Mouse (Mus musculus): ENCODE measurements at regions not wholly inside any gene's neighbourhood (a gene's known extent, or its start where the extent isn't known, plus 50 kb on each side); places are given as distances from the start of the nearest gene placed in this dataset.

- TF ChIP-seq POLR2A (IDR thresholded peaks at IDR 0.05; ENCODE audit: borderline replicate concordance, low read depth, low read length): no peak
- TF ChIP-seq CTCF (IDR thresholded peaks at IDR 0.05; ENCODE audit: low read depth, low read length): no peak
- Histone ChIP-seq H3K4me1 (ENCODE audit: control insufficient read depth, insufficient read depth, low read length) (no peaks in the 10 kb centered on the region), H3K27ac (ENCODE audit: insufficient read depth, low read depth, low read length) (no peak overlapping the region), H3K4me3 (ENCODE audit: insufficient read depth, low read length) (no peak overlapping the region)
These were observed 110.3 kb upstream of the Tmtc1 start for GRCm38 (mm10) chr6:148554463-148554862.

- no peak overlapping the region for H3K4me3 ChIP-seq (ENCODE audit: insufficient read depth, low read length)
- H3K4me1 ChIP-seq (ENCODE audit: control insufficient read depth, insufficient read depth, low read length): no peaks in the 10 kb centered on the region
- no peak overlapping the region for H3K27ac ChIP-seq (ENCODE audit: insufficient read depth, low read depth, low read length)
- TF ChIP-seq CTCF (IDR thresholded peaks at IDR 0.05; ENCODE audit: low read depth, low read length) (no peak), POLR2A (IDR thresholded peaks at IDR 0.05; ENCODE audit: borderline replicate concordance, low read depth, low read length) (no peak)
These were observed 109.4 kb upstream of the Tmtc1 start for GRCm38 (mm10) chr6:148553616-148554015.

GRCm38 (mm10) chr6:148551097-148551496, 106.9 kb upstream of the Tmtc1 start:
- TF ChIP-seq CTCF (IDR thresholded peaks at IDR 0.05; ENCODE audit: low read depth, low read length) (no peak), POLR2A (IDR thresholded peaks at IDR 0.05; ENCODE audit: borderline replicate concordance, low read depth, low read length) (no peak)
- Histone ChIP-seq H3K4me1 (ENCODE audit: control insufficient read depth, insufficient read depth, low read length) (no peaks in the 10 kb centered on the region), H3K4me3 (ENCODE audit: insufficient read depth, low read length) (no peak overlapping the region), H3K27ac (ENCODE audit: insufficient read depth, low read depth, low read length) (no peak overlapping the region)

GRCm38 (mm10) chr6:148548138-148548778, 104.1 kb upstream of the Tmtc1 start:
- H3K4me3 ChIP-seq (ENCODE audit: insufficient read depth, low read length): no peak overlapping the region
- no peak for TF ChIP-seq POLR2A (IDR thresholded peaks at IDR 0.05; ENCODE audit: borderline replicate concordance, low read depth, low read length)
- TF ChIP-seq CTCF (IDR thresholded peaks at IDR 0.05; ENCODE audit: low read depth, low read length): no peak
- no peaks in the 10 kb centered on the region for H3K4me1 ChIP-seq (ENCODE audit: control insufficient read depth, insufficient read depth, low read length)
- no peak overlapping the region for H3K27ac ChIP-seq (ENCODE audit: insufficient read depth, low read depth, low read length)

- Histone ChIP-seq H3K4me3 (ENCODE audit: insufficient read depth, low read length) (no peak overlapping the region), H3K4me1 (ENCODE audit: control insufficient read depth, insufficient read depth, low read length) (peaks cover 6% of the 10 kb centered on the region), H3K27ac (ENCODE audit: insufficient read depth, low read depth, low read length) (no peak overlapping the region)
- TF ChIP-seq POLR2A (IDR thresholded peaks at IDR 0.05; ENCODE audit: borderline replicate concordance, low read depth, low read length) (no peak), CTCF (IDR thresholded peaks at IDR 0.05; ENCODE audit: low read depth, low read length) (no peak)
These were observed 98.9 kb upstream of the Tmtc1 start for GRCm38 (mm10) chr6:148543047-148543446.

GRCm38 (mm10) chr6:148541981-148542380, 97.8 kb upstream of the Tmtc1 start:
- Histone ChIP-seq H3K27ac (ENCODE audit: insufficient read depth, low read depth, low read length) (no peak overlapping the region), H3K4me1 (ENCODE audit: control insufficient read depth, insufficient read depth, low read length) (peaks cover 6% of the 10 kb centered on the region), H3K4me3 (ENCODE audit: insufficient read depth, low read length) (no peak overlapping the region)
- TF ChIP-seq CTCF (IDR thresholded peaks at IDR 0.05; ENCODE audit: low read depth, low read length): no peak
- TF ChIP-seq POLR2A (IDR thresholded peaks at IDR 0.05; ENCODE audit: borderline replicate concordance, low read depth, low read length): no peak

- TF ChIP-seq CTCF (IDR thresholded peaks at IDR 0.05; ENCODE audit: low read depth, low read length): no peak
- TF ChIP-seq POLR2A (IDR thresholded peaks at IDR 0.05; ENCODE audit: borderline replicate concordance, low read depth, low read length): no peak
- Histone ChIP-seq H3K4me3 (ENCODE audit: insufficient read depth, low read length) (no peak overlapping the region), H3K27ac (ENCODE audit: insufficient read depth, low read depth, low read length) (no peak overlapping the region), H3K4me1 (ENCODE audit: control insufficient read depth, insufficient read depth, low read length) (peaks cover 15% of the 10 kb centered on the region)
These were observed 95.2 kb upstream of the Tmtc1 start for GRCm38 (mm10) chr6:148539207-148539960.

- peak overlapping the region; percentile 34 for H3K27ac ChIP-seq (ENCODE audit: insufficient read depth, low read depth, low read length)
- peaks cover 28% of the 10 kb centered on the region for H3K4me1 ChIP-seq (ENCODE audit: control insufficient read depth, insufficient read depth, low read length)
- H3K4me3 ChIP-seq (ENCODE audit: insufficient read depth, low read length): no peak overlapping the region
- TF ChIP-seq POLR2A (IDR thresholded peaks at IDR 0.05; ENCODE audit: borderline replicate concordance, low read depth, low read length) (no peak), CTCF (IDR thresholded peaks at IDR 0.05; ENCODE audit: low read depth, low read length) (no peak)
These were observed 90.2 kb upstream of the Tmtc1 start for GRCm38 (mm10) chr6:148534364-148534763.

GRCm38 (mm10) chr6:148531068-148531467, 86.9 kb upstream of the Tmtc1 start:
- TF ChIP-seq CTCF (IDR thresholded peaks at IDR 0.05; ENCODE audit: low read depth, low read length) (no peak), POLR2A (IDR thresholded peaks at IDR 0.05; ENCODE audit: borderline replicate concordance, low read depth, low read length) (no peak)
- no peak overlapping the region for H3K27ac ChIP-seq (ENCODE audit: insufficient read depth, low read depth, low read length)
- H3K4me1 ChIP-seq (ENCODE audit: control insufficient read depth, insufficient read depth, low read length): peaks cover 22% of the 10 kb centered on the region
- H3K4me3 ChIP-seq (ENCODE audit: insufficient read depth, low read length): no peak overlapping the region

GRCm38 (mm10) chr6:148528611-148529010, 84.4 kb upstream of the Tmtc1 start:
- Histone ChIP-seq H3K27ac (ENCODE audit: insufficient read depth, low read depth, low read length) (no peak overlapping the region), H3K4me1 (ENCODE audit: control insufficient read depth, insufficient read depth, low read length) (peaks cover 10% of the 10 kb centered on the region), H3K4me3 (ENCODE audit: insufficient read depth, low read length) (no peak overlapping the region)
- TF ChIP-seq POLR2A (IDR thresholded peaks at IDR 0.05; ENCODE audit: borderline replicate concordance, low read depth, low read length) (no peak), CTCF (IDR thresholded peaks at IDR 0.05; ENCODE audit: low read depth, low read length) (no peak)
